13 mouse cellular contexts compared by ENCODE assay signal in the genomic region with DNA sequence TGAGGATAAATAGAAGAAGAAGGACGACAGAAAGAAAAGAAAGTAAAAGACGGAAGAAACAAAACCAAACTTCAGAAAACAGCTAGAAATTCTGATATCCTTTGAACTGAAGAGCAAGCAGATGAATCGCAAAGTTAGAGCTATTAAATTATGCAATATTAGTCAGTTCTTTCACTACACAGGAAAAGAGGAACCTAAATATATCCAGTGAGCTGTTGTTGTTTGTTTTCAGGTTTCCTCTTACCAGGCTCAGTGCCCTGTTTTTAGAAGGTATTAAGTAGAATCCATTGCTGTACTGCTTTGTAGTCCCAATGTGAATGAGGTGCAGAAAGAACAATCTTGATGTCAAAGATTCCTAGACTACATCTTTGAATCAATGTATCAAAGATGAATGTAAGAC.
"Had no signal": no experiment of that assay in that cellular context is flagged by ENCODE, and none has a peak within 500 bp of the region (broad histone marks: within the 10 kb centered on the region; RNA-seq: fewer than 3 reads in every experiment).

No protein-coding gene starts in this region.

- ATAC-seq: liver, embryonic 12.5 days; midbrain, embryonic 15.5 days had no signal

- DNase-seq: kidney, postnatal 25 days; layer of hippocampus, adult 9-11 months; liver; lung, adult 18-20 months; lung, postnatal 10 days; lung, postnatal 36 days; retina, postnatal 1 day; right cerebral cortex, postnatal 25 days; spleen, adult 18-20 months; thymus, adult 18-20 months; thymus, postnatal 36 days had no signal
